Mouse (Mus musculus): Measurements from ENCODE around the gene Hs6st1.

DNA sequence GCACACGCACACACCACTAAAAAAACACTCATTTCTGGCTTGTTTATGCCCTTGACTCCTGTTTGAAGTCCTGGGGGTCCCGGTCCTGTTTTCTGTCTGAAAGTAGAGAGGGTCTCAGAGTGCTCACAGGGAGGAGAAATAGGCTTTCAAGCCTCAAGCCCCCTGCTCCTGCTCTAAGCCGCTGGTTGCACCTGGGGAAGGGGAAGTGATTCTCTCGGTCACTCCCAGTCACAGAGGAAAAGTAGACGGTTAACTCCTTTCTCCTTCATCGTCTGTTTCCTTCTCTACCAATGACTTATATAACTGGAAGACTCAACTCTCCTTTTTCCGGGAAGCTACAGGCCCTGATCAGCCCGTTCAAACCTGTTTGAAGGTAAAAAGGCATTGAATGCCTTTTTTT is 45.5 kb downstream of the Hs6st1 start:
- TF ChIP-seq POLR2A (IDR thresholded peaks at IDR 0.05; ENCODE audit: borderline replicate concordance, control insufficient read depth, low read depth, low read length), result no peak
- TF ChIP-seq CTCF (IDR thresholded peaks at IDR 0.05; ENCODE audit: control insufficient read depth, insufficient read depth, low read length), result no peak

All from bone marrow, adult 2 months (tissue).